17 mouse cellular contexts compared by ENCODE assay signal in genomic region chr1:44217118-44217517, GRCm38 (mm10). TPM values are rescaled to one million over a fixed set of nuclear protein-coding genes. Genes with fewer than 3 reads are reported as not detected.
A peak's percentile ranks its signal among the peaks of the same experiment; 100 is the strongest.
DNase-seq lines count a peak whose midpoint lies in the region; ATAC-seq and TF ChIP-seq lines count a peak whose summit lies in the region.
"Had no signal": no experiment of that assay in that cellular context is flagged by ENCODE, and none has a peak within 500 bp of the region (broad histone marks: within the 10 kb centered on the region; RNA-seq: fewer than 3 reads in every experiment).

No protein-coding gene starts in this region.

- no peak for ATAC-seq in midbrain, postnatal 0 days (ENCODE audit: low FRiP score)
- ATAC-seq in midbrain, embryonic 11.5 days (ENCODE audit: low FRiP score): no peak
- ATAC-seq: liver, postnatal 0 days had no signal

- H3K9ac ChIP-seq in midbrain, postnatal 0 days (replicated peaks; ENCODE audit: low read length, poor library complexity, severe bottlenecking): no peak overlapping the region
- no peak overlapping the region for H3K9ac ChIP-seq in midbrain, embryonic 11.5 days (ENCODE audit: low read length)
- H3K9ac ChIP-seq: liver, postnatal 0 days; midbrain, embryonic 12.5 days; neural tube, embryonic 12.5 days had no signal

- intact Hi-C loops in heart, postnatal 14 days (cut with DNase I): no loop called here

- H3K9me3 ChIP-seq in midbrain, postnatal 0 days (ENCODE audit: low read length): no peaks in the 10 kb centered on the region
- H3K9me3 ChIP-seq in midbrain, embryonic 11.5 days (ENCODE audit: control insufficient read depth, low read length): no peaks in the 10 kb centered on the region
- H3K9me3 ChIP-seq: midbrain, embryonic 12.5 days; neural tube, embryonic 12.5 days had no signal

- no peaks in the 10 kb centered on the region for H3K4me1 ChIP-seq in midbrain, postnatal 0 days (ENCODE audit: insufficient read depth, low read length)
- H3K4me1 ChIP-seq in midbrain, embryonic 11.5 days (ENCODE audit: control insufficient read depth, insufficient read depth, low read length): no peaks in the 10 kb centered on the region
- H3K4me1 ChIP-seq: midbrain, embryonic 12.5 days; neural tube, embryonic 12.5 days had no signal

- no peak overlapping the region for H3K27ac ChIP-seq in midbrain, postnatal 0 days (ENCODE audit: low read depth, low read length)
- no peak overlapping the region for H3K27ac ChIP-seq in midbrain, embryonic 11.5 days (ENCODE audit: low read depth, low read length)
- H3K27ac ChIP-seq: midbrain, embryonic 12.5 days; neural tube, embryonic 12.5 days had no signal

- 81% methylated on average over 2 of the region's 2 CpGs for WGBS in midbrain, postnatal 0 days
- WGBS in midbrain, embryonic 11.5 days: 84% methylated on average over 2 of the region's 2 CpGs

- H3K4me2 ChIP-seq in midbrain, postnatal 0 days (ENCODE audit: low read depth, low read length, poor library complexity, severe bottlenecking): no peak overlapping the region
- H3K4me2 ChIP-seq in midbrain, embryonic 11.5 days: no peak overlapping the region
- H3K4me2 ChIP-seq: midbrain, embryonic 12.5 days; neural tube, embryonic 12.5 days had no signal

- no peak for TF ChIP-seq CTCF in midbrain, postnatal 0 days (IDR thresholded peaks at IDR 0.05)

- no peaks in the 10 kb centered on the region for H3K27me3 ChIP-seq in midbrain, postnatal 0 days (ENCODE audit: insufficient read depth, low read length)
- H3K27me3 ChIP-seq in midbrain, embryonic 11.5 days (ENCODE audit: control insufficient read depth, insufficient read depth, low read length): no peaks in the 10 kb centered on the region
- H3K27me3 ChIP-seq: midbrain, embryonic 12.5 days; neural tube, embryonic 12.5 days had no signal

- H3K4me3 ChIP-seq in midbrain, postnatal 0 days (ENCODE audit: low read depth, low read length): no peak overlapping the region
- no peak overlapping the region for H3K4me3 ChIP-seq in midbrain, embryonic 11.5 days (ENCODE audit: low read depth, low read length)
- H3K4me3 ChIP-seq: midbrain, embryonic 12.5 days; neural tube, embryonic 12.5 days had no signal

- H3K36me3 ChIP-seq in midbrain, postnatal 0 days (ENCODE audit: insufficient read depth, low read length): no peaks in the 10 kb centered on the region
- no peaks in the 10 kb centered on the region for H3K36me3 ChIP-seq in midbrain, embryonic 11.5 days (ENCODE audit: control insufficient read depth, insufficient read depth, low read length)
- H3K36me3 ChIP-seq: midbrain, embryonic 12.5 days; neural tube, embryonic 12.5 days had no signal

- DNase-seq in heart, postnatal 14 days: peak; percentile 13 to 26
- DNase-seq in heart, adult 9 months (ENCODE audit: low spot score in 2 of 2): no peak
- peak; percentile 15 for DNase-seq in midbrain, postnatal 0 days (ENCODE audit: low spot score)
- DNase-seq in midbrain, embryonic 11.5 days (ENCODE audit: low spot score, missing footprints): no peak
- peak; percentile 77 to 80 for DNase-seq in cerebellum, postnatal 10 days
- DNase-seq in urinary bladder, postnatal 10 days (ENCODE audit: low spot score): no peak
- DNase-seq in testis, postnatal 10 days (ENCODE audit: low spot score): no peak
- DNase-seq: adrenal gland, adult 8-10 months; liver, postnatal 0 days; retina, postnatal 1 day; thymus, postnatal 4 days had no signal

RNA-seq across cellular contexts. Expression of gene Mettl21e, which starts 1.6 kb away (rescaled TPM):
- total RNA-seq in heart, postnatal 14 days (2021): under 1 TPM; 0.10 to 0.24 TPM
- total RNA-seq in midbrain, postnatal 0 days (2014; rRNA removed): not detected in 2 replicates
- not detected in 2 replicates for polyA plus RNA-seq in midbrain, postnatal 0 days (2015; fragmentation: Nextera tagmentation; extraction: Ambion mirVana)
- polyA plus RNA-seq in midbrain, embryonic 11.5 days (2014; fragmentation: Nextera tagmentation; extraction: Ambion mirVana): not detected in 2 replicates
- total RNA-seq: hematopoietic stem cell, adult 5-6 weeks; left cerebral cortex, postnatal 36 days had no signal
- polyA plus RNA-seq: intestine, embryonic 14.5 days; liver, postnatal 0 days; midbrain, embryonic 12.5 days; neural tube, embryonic 12.5 days; stomach, embryonic 14.5 days had no signal

Comparison
In these comparisons a context has a peak if more than half of its experiments do, and no peak if none do; other contexts are left out.
1. DNase-seq: peak in heart, postnatal 14 days (2 of 2), midbrain, postnatal 0 days (single experiment) and cerebellum, postnatal 10 days (2 of 2); none in heart, adult 9 months (0 of 2), midbrain, embryonic 11.5 days (single experiment), urinary bladder, postnatal 10 days (single experiment) and testis, postnatal 10 days (single experiment).